Mouse (Mus musculus) spleen, adult 2 months (tissue): ENCODE measurements around the gene Timp2. TPM values are rescaled to one million over a fixed set of nuclear protein-coding genes. Genes with fewer than 3 reads are reported as not detected.

Experiments used
- DNase-seq, 2 experiments: peaks; one replicate each; pipeline versions ENCODE4 v3.0.0 to v3.0.0-alpha.2; 2012 to 2021; ENCODE audit warnings: low spot score in 2 of 2, low read depth in 1 of 2
- H3K27ac ChIP-seq: fragments of 200-500 bp; 2 replicates; pipeline ENCODE4 v1.5.1; 2012; ENCODE audit warnings: low read length, inconsistent platforms; ENCODE audit not compliant: insufficient read depth
- H3K27me3 ChIP-seq: fragments of 200-500 bp; 2 replicates; pipeline ENCODE4 v1.6.1; 2012; ENCODE audit warnings: mild to moderate bottlenecking, moderate library complexity, low read length, inconsistent platforms; ENCODE audit not compliant: control insufficient read depth, insufficient read depth
- H3K36me3 ChIP-seq: fragments of 200-500 bp; 2 replicates; pipeline ENCODE4 v1.6.1; 2012; ENCODE audit warnings: mild to moderate bottlenecking, low read length, inconsistent platforms; ENCODE audit not compliant: control insufficient read depth, insufficient read depth
- H3K4me1 ChIP-seq: fragments of 200-500 bp; 2 replicates; pipeline ENCODE4 v1.6.1; 2011; ENCODE audit warnings: inconsistent platforms; ENCODE audit not compliant: control insufficient read depth, insufficient read depth, insufficient read length
- H3K4me3 ChIP-seq: fragments of 200-500 bp; 2 replicates; pipeline ENCODE4 v1.5.1; 2011; ENCODE audit warnings: mild to moderate bottlenecking, inconsistent platforms; ENCODE audit not compliant: insufficient read depth, insufficient read length; ENCODE audit errors: extremely low read depth
- CTCF ChIP-seq: fragments of 200-500 bp; IDR thresholded peaks from 2 replicates; pipeline ENCODE4 v1.5.1; 2011; ENCODE audit warnings: mild to moderate bottlenecking, inconsistent platforms; ENCODE audit not compliant: insufficient read depth, insufficient read length, insufficient replicate concordance; ENCODE audit errors: extremely low read depth
- POLR2A ChIP-seq: fragments of 200-500 bp; IDR thresholded peaks from 2 replicates; pipeline ENCODE4 v1.6.1; 2011; ENCODE audit warnings: low read depth, low read length, inconsistent platforms
- WGBS: fragments of 180-500 bp; shearing (Covaris S2); methylation state at CpG from one replicate; pipeline ENCODE4 v1.1.7; 2018; 5-methylcytosine and 5-hydroxymethylcytosine counted together
- polyA plus RNA-seq: library from polyadenylated mRNA; depleted of rRNA; stranded (reverse); fragments of >200 nt; gene quantifications from 2 replicates; pipeline ENCODE4 v1.2.3, GENCODE M21; 2012

Gene Timp2
- polyA plus RNA-seq, 1 experiment = 68.1 TPM

DNA sequence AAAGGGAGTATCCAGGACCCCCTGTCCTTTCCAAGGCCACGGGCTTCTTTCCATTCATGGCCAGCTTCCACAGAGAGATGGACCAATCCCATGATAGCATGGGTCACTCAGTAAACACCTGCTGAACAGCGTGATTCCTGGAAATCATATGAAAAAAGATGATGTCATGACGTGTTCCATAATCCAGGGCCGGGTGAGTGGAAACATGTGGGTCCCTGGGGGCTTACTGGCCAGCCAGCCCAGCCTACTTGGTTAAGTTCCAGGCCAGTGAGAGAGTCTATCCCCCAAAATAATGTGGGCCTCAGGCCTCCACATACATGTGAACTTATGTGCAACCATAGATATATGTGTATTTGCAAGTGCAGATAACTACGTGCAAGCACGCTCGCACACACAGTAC is 16.3 kb upstream of the Timp2 start:
- Histone ChIP-seq H3K27ac (no peak overlapping the region), H3K4me1 (no peaks in the 10 kb centered on the region), H3K27me3 (no peaks in the 10 kb centered on the region), H3K36me3 (no peaks in the 10 kb centered on the region), H3K4me3 (no peak overlapping the region)
- 92% methylated on average over 7 of the region's 7 CpGs for WGBS
- no peak for DNase-seq
- no peak for TF ChIP-seq POLR2A
- no peak for TF ChIP-seq CTCF

DNA sequence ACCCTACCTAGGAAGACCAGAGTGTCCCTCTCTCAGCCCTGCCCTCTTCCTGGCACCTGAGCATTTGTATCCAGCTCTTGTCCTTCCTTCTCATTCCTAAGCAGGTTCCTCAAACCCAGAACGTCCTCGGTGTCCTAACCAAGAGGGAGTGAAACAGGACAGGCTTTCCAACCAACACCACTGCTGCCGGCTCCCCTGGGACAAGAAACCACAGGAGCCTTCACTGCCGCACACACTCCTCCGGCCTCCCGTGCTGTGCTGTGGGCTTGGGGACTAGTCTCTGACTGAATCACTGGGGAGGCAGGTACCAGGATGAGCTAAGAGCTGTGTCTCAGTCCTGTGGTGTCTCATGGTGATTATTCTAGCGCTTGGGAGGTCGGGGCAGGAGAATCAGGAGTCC is 14.1 kb upstream of the Timp2 start:
- Histone ChIP-seq H3K27me3 (no peaks in the 10 kb centered on the region), H3K27ac (no peak overlapping the region), H3K4me1 (no peaks in the 10 kb centered on the region), H3K4me3 (no peak overlapping the region), H3K36me3 (no peaks in the 10 kb centered on the region)
- DNase-seq = no peak
- 69% methylated on average over 8 of the region's 8 CpGs for WGBS
- TF ChIP-seq CTCF = no peak
- TF ChIP-seq POLR2A = no peak

DNA sequence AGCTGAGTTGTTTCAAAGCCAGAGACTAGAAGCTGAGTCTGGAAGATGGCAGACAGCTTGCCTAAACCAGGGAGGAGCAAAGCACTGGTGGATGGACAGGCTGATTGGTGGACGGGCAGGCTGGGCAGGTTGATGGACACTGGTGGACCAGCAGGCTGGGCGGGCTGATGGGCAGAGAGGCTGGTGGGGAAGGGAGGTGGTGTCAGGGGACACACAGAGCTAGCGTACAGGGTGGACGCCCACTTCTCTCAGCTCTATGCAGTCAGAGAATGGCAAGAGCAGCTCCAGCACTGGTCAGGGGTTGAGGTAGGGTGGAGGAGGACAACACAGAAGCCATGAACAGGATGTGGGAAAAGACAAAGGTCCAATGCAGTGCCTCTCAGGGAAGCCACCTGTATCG is 13.7 kb upstream of the Timp2 start:
- Histone ChIP-seq H3K27me3 (no peaks in the 10 kb centered on the region), H3K36me3 (no peaks in the 10 kb centered on the region), H3K27ac (no peak overlapping the region), H3K4me1 (no peaks in the 10 kb centered on the region), H3K4me3 (no peak overlapping the region)
- DNase-seq = no peak
- WGBS = 90% methylated on average over 5 of the region's 5 CpGs
- TF ChIP-seq CTCF (no peak), POLR2A (no peak)

DNA sequence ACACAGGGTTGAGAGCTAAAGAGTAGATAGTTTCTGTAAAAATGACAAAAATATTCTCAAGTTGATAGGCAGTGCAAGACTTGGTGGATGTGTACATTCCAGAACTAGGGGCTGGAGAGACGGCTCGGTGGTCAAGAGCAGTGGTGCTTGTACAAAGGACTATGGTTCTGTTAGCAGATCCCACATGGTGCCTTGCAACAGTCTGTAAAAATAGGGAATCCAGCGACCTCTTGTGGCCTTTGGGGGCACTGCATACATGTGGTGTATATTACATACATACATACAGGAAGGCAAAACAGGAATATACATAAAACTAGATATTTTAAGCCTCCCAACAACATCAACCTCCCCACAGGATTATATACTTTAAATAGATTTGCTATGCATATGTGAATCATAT is 12.8 kb upstream of the Timp2 start:
- 65% methylated on average over 3 of the region's 3 CpGs for WGBS
- Histone ChIP-seq H3K36me3 (no peaks in the 10 kb centered on the region), H3K4me3 (no peak overlapping the region), H3K27ac (no peak overlapping the region), H3K4me1 (peaks cover 1% of the 10 kb centered on the region; the same call in 1 of the 2 replicates), H3K27me3 (no peaks in the 10 kb centered on the region)
- no peak for DNase-seq
- TF ChIP-seq POLR2A = no peak
- no peak for TF ChIP-seq CTCF

DNA sequence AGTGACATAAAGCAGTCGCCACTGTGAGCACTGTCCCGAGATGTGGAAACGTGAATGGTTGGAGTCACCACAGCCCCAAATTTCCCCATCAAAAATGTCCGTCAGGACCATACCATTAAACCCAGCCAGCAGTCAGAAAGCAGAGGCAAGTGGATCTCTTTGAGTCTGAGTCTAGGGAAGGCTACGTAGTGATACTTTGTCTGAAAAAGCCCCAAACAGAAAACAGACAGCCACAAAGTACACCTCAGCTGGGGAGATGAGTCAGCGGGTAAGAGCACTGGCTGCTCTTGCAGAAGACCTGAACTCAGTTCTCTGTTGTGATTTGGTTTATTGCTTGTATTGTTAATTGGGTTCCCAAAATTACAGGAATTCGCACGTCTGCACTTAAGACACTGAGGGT is 11.0 kb upstream of the Timp2 start:
- Histone ChIP-seq H3K4me1 (peaks cover 9% of the 10 kb centered on the region; the same call in 1 of the 2 replicates), H3K27me3 (no peaks in the 10 kb centered on the region), H3K27ac (no peak overlapping the region), H3K36me3 (no peaks in the 10 kb centered on the region), H3K4me3 (no peak overlapping the region)
- 89% methylated on average over 8 of the region's 8 CpGs for WGBS
- no peak for DNase-seq
- TF ChIP-seq POLR2A (no peak), CTCF (no peak)

- H3K36me3 ChIP-seq = no peaks in the 10 kb centered on the region
- H3K27ac ChIP-seq = no peak overlapping the region
- 86% methylated on average over 3 of the region's 3 CpGs for WGBS
- DNase-seq = no peak
- H3K4me1 ChIP-seq = peaks cover 9% of the 10 kb centered on the region; the same call in 1 of the 2 replicates
- TF ChIP-seq POLR2A (no peak), CTCF (no peak)
- no peaks in the 10 kb centered on the region for H3K27me3 ChIP-seq
- no peak overlapping the region for H3K4me3 ChIP-seq
These were observed 10.6 kb upstream of the Timp2 start for GRCm38 (mm10) chr11:118366108-118366507.

GRCm38 (mm10) chr11:118365171-118365570 is 9.6 kb upstream of the Timp2 start:
- H3K4me3 ChIP-seq = no peak overlapping the region
- peaks cover 9% of the 10 kb centered on the region; the same call in 1 of the 2 replicates for H3K4me1 ChIP-seq
- no peak overlapping the region for H3K27ac ChIP-seq
- no peaks in the 10 kb centered on the region for H3K27me3 ChIP-seq
- DNase-seq = no peak
- H3K36me3 ChIP-seq = no peaks in the 10 kb centered on the region
- TF ChIP-seq POLR2A = no peak
- TF ChIP-seq CTCF = no peak
- WGBS = 88% methylated on average over 7 of the region's 7 CpGs

- Histone ChIP-seq H3K36me3 (no peaks in the 10 kb centered on the region), H3K4me3 (no peak overlapping the region), H3K27ac (no peak overlapping the region), H3K27me3 (no peaks in the 10 kb centered on the region), H3K4me1 (peaks cover 9% of the 10 kb centered on the region; the same call in 1 of the 2 replicates)
- WGBS = 88% methylated on average over 4 of the region's 4 CpGs
- TF ChIP-seq CTCF (no peak), POLR2A (no peak)
- no peak for DNase-seq
These were observed 8.5 kb upstream of the Timp2 start for GRCm38 (mm10) chr11:118364021-118364420.
